Mouse (Mus musculus) intestine, embryonic 14.5 days (tissue): ENCODE data around the gene Galntl5. TPM values are rescaled to one million over a fixed set of nuclear protein-coding genes. Genes with fewer than 3 reads are reported as not detected.
"Not testable (repeated sequence)": the region's sequence is repeated elsewhere in the genome, so short reads cannot be mapped to it uniquely, and the experiment has no call there.

Experiments used
- ATAC-seq: fragments of 200-750 bp; cut with Nextera tagmentation; replicated peaks from 2 replicates; pipeline ENCODE4 v1.8.0; 2017; ENCODE audit warnings: low read depth, moderate number of reproducible peaks, moderate TSS enrichment, moderate library complexity; ENCODE audit not compliant: low FRiP score, low TSS enrichment
- DNase-seq: peaks from one replicate; pipeline ENCODE4 v3.0.0-alpha.2; 2018; ENCODE audit warnings: low spot score
- H3K27ac ChIP-seq: fragments of 300-500 bp; sonication (generic); 2 replicates; pipeline ENCODE4 v1.5.1; 2014; ENCODE audit warnings: low read depth, mild to moderate bottlenecking, control low read depth
- H3K27me3 ChIP-seq: fragments of 300-500 bp; sonication (generic); replicated peaks from 2 replicates; pipeline ENCODE4 v1.6.1; 2014; ENCODE audit warnings: low read length, control low read depth; ENCODE audit not compliant: control insufficient read depth, insufficient read depth
- H3K36me3 ChIP-seq: fragments of 300-500 bp; sonication (generic); 2 replicates; pipeline ENCODE4 v1.6.1; 2014; ENCODE audit warnings: low read length, control low read depth; ENCODE audit not compliant: control insufficient read depth, insufficient read depth
- H3K4me1 ChIP-seq: fragments of 300-500 bp; sonication (generic); replicated peaks from 2 replicates; pipeline ENCODE4 v1.6.1; 2014; ENCODE audit warnings: low read length, control low read depth, mixed read lengths; ENCODE audit not compliant: control insufficient read depth, insufficient read depth
- H3K4me2 ChIP-seq: fragments of 300-500 bp; sonication (generic); 2 replicates; pipeline ENCODE4 v1.6.1; 2014; ENCODE audit warnings: low read length
- H3K4me3 ChIP-seq: fragments of 300-500 bp; sonication (generic); 2 replicates; pipeline ENCODE4 v1.5.1; 2014; ENCODE audit warnings: low read depth, low read length, control low read depth, mixed read lengths
- H3K9ac ChIP-seq: fragments of 300-500 bp; sonication (generic); 2 replicates; pipeline ENCODE4 v1.6.1; 2014; ENCODE audit warnings: mild to moderate bottlenecking, low read length
- H3K9me3 ChIP-seq: fragments of 300-500 bp; sonication (generic); 2 replicates; pipeline ENCODE4 v1.6.1; 2016; ENCODE audit warnings: low read length, control low read depth; ENCODE audit not compliant: control insufficient read depth
- WGBS: fragments of 180-500 bp; shearing (Covaris S2); extraction: QIAGEN DNeasy Blood & Tissue Kit; methylation state at CpG from one replicate; pipeline ENCODE4 v1.1.7; 2014; 5-methylcytosine and 5-hydroxymethylcytosine counted together
- polyA plus RNA-seq: library from polyadenylated mRNA; unstranded; fragments of >200 nt; fragmentation: Nextera tagmentation; extraction: Ambion mirVana; gene quantifications from 2 replicates; pipeline ENCODE4 v1.2.1, GENCODE M21; 2014

The Galntl5 gene
- polyA plus RNA-seq, 1 experiment from 2014 or later, result not detected

DNA sequence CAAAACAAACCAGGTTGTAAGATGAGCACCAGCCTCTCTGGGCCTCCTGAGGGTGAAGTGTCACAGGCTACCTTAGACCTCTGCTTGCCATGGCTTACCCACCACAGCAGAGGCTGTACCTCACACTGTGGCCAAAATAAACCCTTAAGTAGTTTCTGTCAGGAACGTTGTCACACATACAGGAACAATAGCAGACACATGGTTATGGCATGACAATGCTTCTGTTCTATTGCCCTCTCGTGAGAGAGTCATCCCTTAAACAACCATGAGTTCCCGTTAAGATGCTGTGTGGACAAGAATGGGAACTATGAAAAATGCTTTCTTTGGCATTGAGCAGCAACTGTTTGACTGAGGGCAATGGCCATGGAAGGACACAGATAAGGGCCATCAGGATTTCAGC lies 40.3 kb downstream of the Galntl5 start, which contains the start of gene Galnt11:
TSS of gene Galnt11 (plus strand) at position 301 of the 400 bp plus-strand sequence.
- H3K36me3 ChIP-seq, result no peaks in the 10 kb centered on the region
- 82% methylated on average over 3 of the region's 3 CpGs for WGBS
- ATAC-seq (no peak), DNase-seq (no peak)
- H3K4me3 ChIP-seq, result peak within 1 kb of the TSS; percentile 65
- peak within 1 kb of the TSS; percentile 82 for H3K9ac ChIP-seq
- no peaks in the 10 kb centered on the region for H3K9me3 ChIP-seq
- H3K27me3 ChIP-seq, result no peaks in the 10 kb centered on the region
- peaks cover 8% of the 10 kb centered on the region for H3K4me1 ChIP-seq
- H3K27ac ChIP-seq, result peak within 1 kb of the TSS; percentile 86
- peak within 1 kb of the TSS; percentile 75 for H3K4me2 ChIP-seq

DNA sequence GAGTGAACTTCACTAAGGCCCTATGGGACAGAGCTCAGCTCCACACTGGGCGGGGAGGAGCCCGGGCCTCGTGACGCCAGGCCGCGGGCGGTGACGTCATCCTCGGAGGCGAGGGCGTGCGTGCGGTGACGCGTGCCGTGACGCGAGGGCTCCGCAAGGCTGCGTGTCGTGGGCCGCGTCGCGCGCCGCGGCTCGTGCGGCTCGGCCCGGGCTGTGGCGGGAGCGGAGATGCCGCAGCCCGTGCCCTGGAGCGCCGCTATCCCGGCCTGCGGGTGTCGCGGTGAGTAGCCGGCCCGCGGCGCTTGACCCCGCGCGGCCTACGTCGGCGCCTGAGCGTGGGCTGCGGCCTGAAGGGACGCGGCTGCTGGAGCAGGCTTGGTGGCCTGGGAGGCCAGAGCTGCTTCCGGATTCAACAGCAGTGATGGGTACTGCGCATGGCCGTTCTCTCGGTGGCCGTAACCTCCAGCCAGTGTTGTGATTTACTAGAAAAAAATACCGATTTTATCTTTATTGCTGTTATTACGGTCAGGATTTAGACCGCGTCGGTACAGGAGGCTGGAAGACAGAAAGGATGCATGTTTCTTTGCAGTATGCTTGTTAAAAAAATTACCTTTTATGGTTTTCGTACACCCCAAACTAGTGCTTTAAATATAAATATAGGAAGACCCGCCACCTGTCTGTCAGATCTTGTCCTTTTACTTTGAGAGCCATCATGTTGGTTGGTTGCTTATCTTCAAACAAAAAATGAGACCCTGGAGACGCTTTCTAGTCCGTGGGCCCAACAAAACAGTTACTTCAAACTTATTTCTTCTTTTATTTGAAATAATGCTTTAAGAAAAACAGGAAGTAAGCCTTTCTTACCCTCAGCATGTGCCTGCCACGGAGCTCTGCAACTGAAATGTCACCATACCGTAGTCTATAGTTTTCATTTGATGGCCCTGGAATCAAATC lies 41.8 kb downstream of the Galntl5 start, which contains the start of gene E130116L18Rik:
TSS of gene E130116L18Rik (minus strand) at position 402 of the 951 bp plus-strand sequence.
- ATAC-seq (peak; percentile 98), DNase-seq (peak; percentile 97)
- no peaks in the 10 kb centered on the region for H3K27me3 ChIP-seq
- peak within 1 kb of the TSS; percentile 82 for H3K9ac ChIP-seq
- peak within 1 kb of the TSS; percentile 86 for H3K27ac ChIP-seq
- H3K9me3 ChIP-seq, result no peaks in the 10 kb centered on the region
- no peaks in the 10 kb centered on the region for H3K36me3 ChIP-seq
- peak within 1 kb of the TSS; percentile 75 for H3K4me2 ChIP-seq
- peak within 1 kb of the TSS; percentile 65 for H3K4me3 ChIP-seq
- 3% methylated on average over 72 of the region's 72 CpGs for WGBS
- H3K4me1 ChIP-seq, result peaks cover 8% of the 10 kb centered on the region

DNA sequence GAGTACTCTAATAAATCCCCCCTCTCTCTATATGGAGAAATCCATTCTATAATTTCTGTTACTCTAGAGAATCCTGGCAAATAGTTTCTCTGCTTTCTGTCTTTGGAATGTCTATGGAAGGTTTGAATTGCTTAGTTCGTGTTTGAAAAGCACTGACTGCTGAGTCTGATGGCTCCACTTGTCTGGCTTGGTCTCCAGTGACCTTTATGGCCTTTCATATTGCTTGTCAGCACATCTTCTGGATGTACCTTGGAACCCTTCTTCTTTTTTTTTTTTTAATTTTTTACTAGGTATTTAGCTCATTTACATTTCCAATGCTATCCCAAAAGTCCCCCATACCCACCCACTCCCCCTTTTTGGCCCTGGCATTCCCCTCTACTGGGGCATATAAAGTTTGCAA lies 43.1 kb downstream of the Galntl5 start:
- not testable (repeated sequence) for H3K4me3 ChIP-seq, H3K27ac ChIP-seq, H3K9ac ChIP-seq, ATAC-seq, H3K27me3 ChIP-seq, H3K9me3 ChIP-seq, H3K4me1 ChIP-seq, H3K36me3 ChIP-seq, DNase-seq
- H3K4me2 ChIP-seq, result peak overlapping the region; percentile 75; the same call in 1 of the 2 replicates
- WGBS, result 81% methylated on average over 1 of the region's 1 CpGs

DNA sequence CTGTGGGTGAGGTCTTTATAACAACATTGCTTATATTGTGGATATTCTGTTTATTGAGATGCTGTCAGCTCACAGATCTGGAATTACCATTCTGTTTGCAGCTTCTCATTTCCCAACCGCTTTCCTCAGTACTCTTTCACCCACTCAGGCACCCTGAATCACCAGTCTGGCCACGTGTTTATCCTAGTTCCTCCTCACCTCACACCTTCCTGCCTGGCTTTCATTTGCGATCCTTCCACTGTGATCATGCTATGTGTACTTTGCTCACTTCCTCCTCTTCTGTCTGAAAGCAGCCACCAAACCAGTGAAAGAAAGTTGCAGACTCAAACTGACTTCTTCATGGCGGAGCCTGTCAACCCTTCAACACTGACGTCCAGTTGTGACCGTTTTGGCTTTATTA lies 61.8 kb downstream of the Galntl5 start:
- H3K27me3 ChIP-seq, result no peaks in the 10 kb centered on the region
- no peaks in the 10 kb centered on the region for H3K9me3 ChIP-seq
- no peak overlapping the region for H3K4me3 ChIP-seq
- DNase-seq, result no peak
- no peak overlapping the region for H3K27ac ChIP-seq
- WGBS, result 89% methylated on average over 6 of the region's 6 CpGs
- no peak overlapping the region for H3K4me2 ChIP-seq
- peaks cover 8% of the 10 kb centered on the region; the same call in 1 of the 2 replicates for H3K36me3 ChIP-seq
- ATAC-seq, result no peak
- no peak overlapping the region for H3K9ac ChIP-seq
- H3K4me1 ChIP-seq, result no peaks in the 10 kb centered on the region

DNA sequence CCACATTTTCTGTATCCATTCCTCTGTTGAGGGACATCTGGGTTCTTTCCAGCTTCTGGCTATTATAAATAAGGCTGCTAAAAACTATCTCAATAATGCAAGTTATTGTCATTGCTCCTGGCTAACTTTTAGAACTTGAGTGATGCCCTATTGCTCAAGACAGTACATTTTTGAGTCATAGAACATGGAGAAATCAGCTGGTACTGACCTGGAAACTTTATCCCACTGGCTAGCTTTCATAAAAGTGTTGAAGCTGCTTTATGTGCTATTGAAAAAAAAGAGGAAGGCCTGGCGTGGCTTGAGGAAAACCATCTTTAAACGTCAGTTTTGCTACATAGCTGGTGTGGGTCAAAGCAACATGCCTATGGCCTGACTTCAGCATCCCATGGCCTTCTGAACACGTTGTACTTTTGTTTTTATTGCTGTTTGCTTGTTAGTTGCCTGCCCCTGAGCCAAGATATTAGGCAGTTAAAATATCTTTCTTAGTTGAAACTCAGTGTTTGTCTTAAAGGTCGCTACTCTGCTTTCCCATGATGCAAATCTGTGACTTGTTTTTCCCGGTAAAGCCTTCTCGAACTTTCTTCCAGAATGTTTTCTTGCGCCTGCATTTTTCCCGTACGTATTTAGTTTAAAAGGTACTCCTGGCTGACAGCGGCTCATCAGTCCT lies 64.7 kb downstream of the Galntl5 start:
- H3K9ac ChIP-seq, result no peak overlapping the region
- no peak overlapping the region for H3K4me3 ChIP-seq
- DNase-seq (no peak), ATAC-seq (no peak)
- H3K4me1 ChIP-seq, result no peaks in the 10 kb centered on the region
- H3K36me3 ChIP-seq, result peaks cover 22% of the 10 kb centered on the region
- no peaks in the 10 kb centered on the region for H3K27me3 ChIP-seq
- H3K9me3 ChIP-seq, result no peaks in the 10 kb centered on the region
- H3K27ac ChIP-seq, result no peak overlapping the region
- WGBS, result 77% methylated on average over 10 of the region's 10 CpGs
- no peak overlapping the region for H3K4me2 ChIP-seq

DNA sequence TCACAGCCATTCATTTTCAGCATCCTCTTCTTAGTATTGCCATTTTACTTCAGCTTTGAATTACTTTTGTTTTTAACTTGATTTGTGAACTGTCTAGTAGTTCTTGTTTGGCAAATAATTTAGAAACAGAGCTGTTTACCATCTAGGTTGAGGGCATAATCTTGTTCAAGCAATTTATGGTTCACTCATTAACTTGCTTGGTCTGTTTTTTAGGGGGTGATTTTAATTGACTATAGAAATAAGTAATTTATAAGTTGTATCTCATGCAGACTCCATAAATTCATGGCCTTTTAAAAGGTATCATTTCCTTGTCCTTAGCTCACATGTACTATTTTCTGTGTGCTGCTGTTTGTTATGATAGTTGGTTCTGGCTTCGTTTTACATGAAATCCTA lies 65.2 kb downstream of the Galntl5 start:
- Histone ChIP-seq H3K27me3 (no peaks in the 10 kb centered on the region), H3K4me3 (no peak overlapping the region), H3K4me1 (no peaks in the 10 kb centered on the region), H3K9me3 (no peaks in the 10 kb centered on the region), H3K4me2 (no peak overlapping the region), H3K9ac (no peak overlapping the region), H3K27ac (no peak overlapping the region), H3K36me3 (peaks cover 25% of the 10 kb centered on the region)
- 72% methylated on average over 1 of the region's 1 CpGs for WGBS
- DNase-seq (no peak), ATAC-seq (no peak)

DNA sequence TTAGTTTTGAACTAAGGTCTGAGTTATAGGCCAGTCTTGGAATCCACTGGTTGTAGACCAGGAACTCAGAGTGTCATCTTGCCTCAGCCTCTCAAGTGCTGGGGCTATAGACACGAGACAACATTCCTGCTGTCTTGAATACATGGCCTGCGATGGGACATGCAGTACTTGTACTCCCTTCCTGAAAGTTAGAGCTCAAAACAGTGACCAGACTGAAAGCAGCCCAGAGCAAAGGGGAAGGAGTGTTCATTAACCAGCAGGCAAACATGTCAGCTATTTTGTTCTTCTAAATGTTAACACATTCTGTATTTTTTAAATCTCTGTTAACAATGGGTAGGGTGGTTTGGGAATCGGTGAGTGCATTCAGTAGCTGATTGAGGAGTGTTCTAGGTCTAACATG lies 65.8 kb downstream of the Galntl5 start:
- Histone ChIP-seq H3K27ac (no peak overlapping the region), H3K9me3 (no peaks in the 10 kb centered on the region), H3K36me3 (peaks cover 31% of the 10 kb centered on the region), H3K4me3 (no peak overlapping the region), H3K4me2 (no peak overlapping the region), H3K27me3 (no peaks in the 10 kb centered on the region), H3K4me1 (no peaks in the 10 kb centered on the region), H3K9ac (no peak overlapping the region)
- DNase-seq, result no peak
- ATAC-seq, result no peak
- WGBS, result 65% methylated on average over 3 of the region's 3 CpGs

DNA sequence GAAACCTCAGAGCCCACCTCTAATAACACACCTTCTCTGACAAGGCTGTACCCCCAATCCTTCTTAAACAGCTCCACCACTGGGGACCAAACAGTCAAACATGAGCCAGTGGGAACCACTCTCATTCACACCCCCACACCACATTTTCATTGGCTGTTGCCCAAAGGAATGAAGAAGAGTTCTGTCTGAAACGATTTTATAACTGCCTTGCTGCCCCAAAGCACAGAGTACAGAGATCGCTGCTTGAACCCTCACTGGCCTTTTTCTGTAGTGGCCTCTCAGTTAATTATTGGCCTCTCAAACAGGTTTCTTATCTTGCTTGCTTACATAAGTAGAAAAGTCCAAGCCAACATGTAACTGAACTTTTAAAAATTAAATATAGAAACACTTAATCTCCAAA lies 71.2 kb downstream of the Galntl5 start:
- H3K4me1 ChIP-seq, result no peaks in the 10 kb centered on the region
- H3K36me3 ChIP-seq, result peaks cover 80% of the 10 kb centered on the region
- no peaks in the 10 kb centered on the region for H3K27me3 ChIP-seq
- no peak overlapping the region for H3K4me2 ChIP-seq
- 60% methylated on average over 2 of the region's 2 CpGs for WGBS
- no peaks in the 10 kb centered on the region for H3K9me3 ChIP-seq
- H3K9ac ChIP-seq, result no peak overlapping the region
- DNase-seq (peak; percentile 51), ATAC-seq (peak; percentile 70; the same call in 1 of the 2 replicates)
- H3K27ac ChIP-seq, result peak overlapping the region; percentile 51
- H3K4me3 ChIP-seq, result no peak overlapping the region
